Mouse (Mus musculus) heart, adult 2 months (tissue): ENCODE results near the gene Xylb. TPM values are rescaled to one million over a fixed set of nuclear protein-coding genes. Genes with fewer than 3 reads are reported as not detected.

ENCODE experiments used
- DNase-seq, 2 experiments: peaks; one replicate each; pipeline ENCODE4 v3.0.0; 2021
- H3K27ac ChIP-seq: fragments of 200-600 bp; 2 replicates; pipeline ENCODE4 v1.8.1; 2022
- H3K27me3 ChIP-seq: fragments of 200-500 bp; 2 replicates; pipeline ENCODE4 v1.6.1; 2012; ENCODE audit warnings: mild to moderate bottlenecking, low read length, inconsistent platforms, mixed read lengths; ENCODE audit not compliant: control insufficient read depth, insufficient read depth
- H3K36me3 ChIP-seq: fragments of 200-500 bp; 2 replicates; pipeline ENCODE4 v1.6.1; 2012; ENCODE audit warnings: low read length, inconsistent platforms; ENCODE audit not compliant: control insufficient read depth, insufficient read depth
- H3K4me1 ChIP-seq: fragments of 200-500 bp; 2 replicates; pipeline ENCODE4 v1.6.1; 2011; ENCODE audit warnings: low read length; ENCODE audit not compliant: control insufficient read depth, insufficient read depth
- H3K4me3 ChIP-seq: fragments of 200-600 bp; 2 replicates; pipeline ENCODE4 v1.8.1; 2022
- H3K79me2 ChIP-seq: fragments of 200-500 bp; replicated peaks from 2 replicates; pipeline ENCODE4 v1.6.1; 2012; ENCODE audit warnings: mild to moderate bottlenecking, inconsistent platforms, low read length, moderate library complexity, mixed read lengths; ENCODE audit not compliant: control insufficient read depth, insufficient read depth
- H3K9ac ChIP-seq: fragments of 200-500 bp; 2 replicates; pipeline ENCODE4 v1.6.1; 2012; ENCODE audit warnings: low read depth, mild to moderate bottlenecking, control low read depth, inconsistent platforms, low read length, mixed read lengths
- CTCF ChIP-seq: fragments of 200-600 bp; IDR thresholded peaks from 2 replicates; pipeline ENCODE4 v1.8.1; 2022; ENCODE audit warnings: antibody characterized with exemption, mild to moderate bottlenecking, moderate library complexity
- EP300 ChIP-seq: fragments of 200-500 bp; IDR thresholded peaks from 2 replicates; pipeline ENCODE4 v1.6.1; 2011; ENCODE audit warnings: low read depth, low read length, control low read depth; ENCODE audit not compliant: insufficient read depth
- POLR2A ChIP-seq: fragments of 200-500 bp; IDR thresholded peaks from 2 replicates; pipeline ENCODE4 v1.6.1; 2011; ENCODE audit warnings: mild to moderate bottlenecking, low read depth, low read length, control low read depth; ENCODE audit not compliant: insufficient read depth
- WGBS: fragments of 180-500 bp; shearing (Covaris S2); methylation state at CpG from one replicate; pipeline ENCODE4 v1.1.7; 2018; 5-methylcytosine and 5-hydroxymethylcytosine counted together
- intact Hi-C: fragments of 180-260 bp; cut with DNase I; formaldehyde crosslinking; loops from one replicate; pipeline ENCODE4 v1.15.1; 2025
- polyA plus RNA-seq: library from polyadenylated mRNA; depleted of rRNA; stranded (reverse); fragments of >200 nt; gene quantifications from 2 replicates; pipeline ENCODE4 v1.2.3, GENCODE M21; 2012
- total RNA-seq, 2 experiments: library from RNA; stranded (reverse); gene quantifications; 2 replicates each; pipeline ENCODE4 v1.2.3; 2021

The Xylb gene
- total and polyA plus RNA-seq, 3 experiments, result 0.16 to 1.2 (median 0.18) TPM

GRCm38 (mm10) chr9:119339106-119339505, 18.1 kb upstream of the Xylb start:
- WGBS, result 48% methylated on average over 7 of the region's 7 CpGs
- peak overlapping the region; percentile 95 for H3K27ac ChIP-seq

GRCm38 (mm10) chr9:119339558-119340211, 17.5 kb upstream of the Xylb start, which contains the start of gene Acaa1a:
Gene Acaa1a, plus strand, starts transcription at chr9:119339676.
- Histone ChIP-seq H3K79me2 (no peaks in the 10 kb centered on the region), H3K27ac (peak within 1 kb of the TSS; percentile 95), H3K4me1 (peaks cover 6% of the 10 kb centered on the region), H3K36me3 (no peaks in the 10 kb centered on the region), H3K9ac (peak within 1 kb of the TSS; percentile 88), H3K4me3 (peak within 1 kb of the TSS; percentile 89), H3K27me3 (no peaks in the 10 kb centered on the region)
- TF ChIP-seq CTCF (peak; percentile 43), EP300 (no peak), POLR2A (peak; percentile 75)
- peak; percentile 84 to 87 for DNase-seq
- WGBS, result under 1% methylated on average over 43 of the region's 43 CpGs
- intact Hi-C loops, result loop anchor here (2.0 to 10.0 kb wide), 3 partner anchors 17 to 235 kb away; partner anchors contain the start of genes Acvr2b, Dlec1 and Oxsr1

More at GRCm38 (mm10) chr9:119339106-119339505, 18.1 kb upstream of the Xylb start:
- Histone ChIP-seq H3K4me3 (peak overlapping the region; percentile 89), H3K9ac (peak overlapping the region; percentile 88), H3K36me3 (no peaks in the 10 kb centered on the region), H3K4me1 (peaks cover 12% of the 10 kb centered on the region), H3K79me2 (no peaks in the 10 kb centered on the region), H3K27me3 (no peaks in the 10 kb centered on the region)
- intact Hi-C loops, result no loop called here
- DNase-seq, result no peak
- TF ChIP-seq POLR2A (no peak), CTCF (no peak), EP300 (no peak)

- no peaks in the 10 kb centered on the region for H3K36me3 ChIP-seq
- peaks cover 6% of the 10 kb centered on the region for H3K4me1 ChIP-seq
- peak overlapping the region; percentile 88 for H3K9ac ChIP-seq
- H3K27me3 ChIP-seq, result no peaks in the 10 kb centered on the region
- intact Hi-C loops, result loop anchor here (2.0 to 10.0 kb wide), 3 partner anchors 17 to 235 kb away; partner anchors contain the start of genes Acvr2b, Dlec1 and Oxsr1
- peak overlapping the region; percentile 89 for H3K4me3 ChIP-seq
- peak overlapping the region; percentile 95 for H3K27ac ChIP-seq
- WGBS, result 3% methylated on average over 8 of the region's 8 CpGs
- DNase-seq, result no peak
- TF ChIP-seq POLR2A, result no peak; the same call in 1 of the 2 replicates
- no peak for TF ChIP-seq CTCF
- TF ChIP-seq EP300, result no peak
- no peaks in the 10 kb centered on the region for H3K79me2 ChIP-seq
Observed at GRCm38 (mm10) chr9:119340212-119340580, 17.0 kb upstream of the Xylb start.

- H3K36me3 ChIP-seq, result no peaks in the 10 kb centered on the region
- DNase-seq, result peak; percentile 92 to 98
- peak; percentile 70 for TF ChIP-seq EP300
- no peak for TF ChIP-seq CTCF
- TF ChIP-seq POLR2A, result peak; percentile 90
- intact Hi-C loops, result loop anchor here (2.0 to 10.0 kb wide), 3 partner anchors 18 to 236 kb away; partner anchors contain the start of genes Acvr2b, Dlec1 and Oxsr1
- no peaks in the 10 kb centered on the region for H3K79me2 ChIP-seq
- peaks cover 6% of the 10 kb centered on the region for H3K4me1 ChIP-seq
- peak within 1 kb of the TSS; percentile 93 for H3K9ac ChIP-seq
- 1% methylated on average over 68 of the region's 68 CpGs for WGBS
- no peaks in the 10 kb centered on the region for H3K27me3 ChIP-seq
- H3K27ac ChIP-seq, result peak within 1 kb of the TSS; percentile 95
- H3K4me3 ChIP-seq, result peak within 1 kb of the TSS; percentile 89
Observed at GRCm38 (mm10) chr9:119340909-119341816, 16.0 kb upstream of the Xylb start, which contains the start of gene Myd88. Gene Myd88, minus strand, starts transcription at chr9:119341411.

GRCm38 (mm10) chr9:119342728-119343127, 14.5 kb upstream of the Xylb start:
- Histone ChIP-seq H3K27me3 (no peaks in the 10 kb centered on the region), H3K79me2 (no peaks in the 10 kb centered on the region), H3K36me3 (no peaks in the 10 kb centered on the region), H3K27ac (no peak overlapping the region), H3K4me3 (no peak overlapping the region), H3K9ac (no peak overlapping the region), H3K4me1 (peaks cover 6% of the 10 kb centered on the region)
- no peak for DNase-seq
- intact Hi-C loops, result loop anchor here (5.0 to 10.0 kb wide), 2 partner anchors 60 to 238 kb away; partner anchors contain the start of genes Acvr2b and Dlec1
- no peak for TF ChIP-seq CTCF
- no peak for TF ChIP-seq EP300
- no peak for TF ChIP-seq POLR2A
- WGBS, result 90% methylated on average over 7 of the region's 7 CpGs
